Mouse (Mus musculus) myocyte (in vitro differentiated cells): ENCODE measurements around the gene Sh3bp4.

ENCODE experiments used
- CEBPB ChIP-seq: IDR thresholded peaks from 2 replicates; pipeline ENCODE4 v1.6.1; 2011; ENCODE audit warnings: mild to moderate bottlenecking, moderate library complexity; ENCODE audit not compliant: poor library complexity, insufficient read depth, severe bottlenecking
- E2F4 ChIP-seq: IDR thresholded peaks from one replicate; pipeline ENCODE4 v1.6.1; 2011; ENCODE audit warnings: mild to moderate bottlenecking, control low read depth, moderate library complexity; ENCODE audit not compliant: insufficient read depth
- MAX ChIP-seq: IDR thresholded peaks from one replicate; pipeline ENCODE4 v1.6.1; 2011; ENCODE audit warnings: low read depth, mild to moderate bottlenecking, control low read depth
- MYOD1 ChIP-seq, 3 experiments: IDR thresholded peaks; one replicate each; pipeline ENCODE4 v1.6.1; 2011; ENCODE audit warnings: control low read depth in 2 of 3, low read depth in 2 of 3, mild to moderate bottlenecking in 2 of 3, moderate library complexity in 1 of 3; ENCODE audit not compliant: insufficient read length in 2 of 3, control insufficient read depth in 1 of 3
- MYOG ChIP-seq, 3 experiments: IDR thresholded peaks; one replicate each; pipeline ENCODE4 v1.6.1; 2011; ENCODE audit warnings: control low read depth in 2 of 3, low read depth in 2 of 3, mild to moderate bottlenecking in 2 of 3; ENCODE audit not compliant: insufficient read length in 2 of 3, control insufficient read depth in 1 of 3, insufficient read depth in 1 of 3
- POLR2A ChIP-seq: IDR thresholded peaks from one replicate; pipeline ENCODE4 v1.6.1; 2011; ENCODE audit warnings: low read depth, mild to moderate bottlenecking, control low read depth, moderate library complexity; ENCODE audit not compliant: insufficient read length
- POLR2AphosphoS2 ChIP-seq: IDR thresholded peaks from one replicate; pipeline ENCODE4 v1.6.1; 2011; ENCODE audit warnings: low read depth, control low read depth; ENCODE audit not compliant: insufficient read length
- REST ChIP-seq: IDR thresholded peaks from one replicate; pipeline ENCODE4 v1.6.1; 2011; ENCODE audit warnings: mild to moderate bottlenecking, control low read depth, moderate library complexity; ENCODE audit not compliant: insufficient read depth, insufficient read length
- SRF ChIP-seq: IDR thresholded peaks from one replicate; pipeline ENCODE4 v1.6.1; 2011; ENCODE audit warnings: low read depth; ENCODE audit not compliant: control insufficient read depth, insufficient read length
- TCF12 ChIP-seq: IDR thresholded peaks from one replicate; pipeline ENCODE4 v1.6.1; 2011; ENCODE audit warnings: mild to moderate bottlenecking, control low read depth; ENCODE audit not compliant: poor library complexity, insufficient read depth, severe bottlenecking
- TCF3 ChIP-seq: IDR thresholded peaks from one replicate; pipeline ENCODE4 v1.6.1; 2011; ENCODE audit warnings: low read depth, control low read depth; ENCODE audit not compliant: insufficient read length
- USF1 ChIP-seq: IDR thresholded peaks from one replicate; pipeline ENCODE4 v1.6.1; 2011; ENCODE audit warnings: low read depth, mild to moderate bottlenecking, control low read depth, moderate library complexity

DNA sequence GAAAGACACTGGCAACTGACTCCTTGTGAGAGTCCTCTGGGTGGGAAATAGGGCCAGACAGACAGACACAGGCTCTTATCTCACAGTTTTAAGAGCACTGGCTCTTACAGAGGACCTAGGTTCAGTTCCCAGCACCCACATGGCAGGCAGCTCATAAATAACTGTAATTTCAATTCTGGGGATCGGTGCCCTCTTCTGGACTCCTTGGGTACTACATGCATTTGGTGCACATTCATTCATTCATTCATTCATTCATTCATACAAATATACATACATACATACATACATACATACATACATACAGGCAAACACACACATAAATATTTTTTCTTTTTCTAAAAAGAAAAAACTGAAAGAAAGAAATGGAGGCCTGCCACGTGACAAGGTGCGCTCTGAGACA is 56.9 kb downstream of the Sh3bp4 start:
- TF ChIP-seq POLR2A (no peak), E2F4 (no peak), MAX (no peak), CEBPB (no peak), REST (no peak), MYOG (IDR thresholded peaks at IDR 0.05; ENCODE audit: control insufficient read depth in 1 of 3, insufficient read depth in 1 of 3, insufficient read length in 2 of 3, low read depth in 2 of 3) (no peak), USF1 (no peak), POLR2AphosphoS2 (no peak), TCF12 (no peak), MYOD1 (IDR thresholded peaks at IDR 0.05; ENCODE audit: control insufficient read depth in 1 of 3, insufficient read length in 2 of 3, low read depth in 2 of 3) (no peak), SRF (no peak), TCF3 (no peak)
